Mouse (Mus musculus): ENCODE results near the gene Cacna1g.

DNA sequence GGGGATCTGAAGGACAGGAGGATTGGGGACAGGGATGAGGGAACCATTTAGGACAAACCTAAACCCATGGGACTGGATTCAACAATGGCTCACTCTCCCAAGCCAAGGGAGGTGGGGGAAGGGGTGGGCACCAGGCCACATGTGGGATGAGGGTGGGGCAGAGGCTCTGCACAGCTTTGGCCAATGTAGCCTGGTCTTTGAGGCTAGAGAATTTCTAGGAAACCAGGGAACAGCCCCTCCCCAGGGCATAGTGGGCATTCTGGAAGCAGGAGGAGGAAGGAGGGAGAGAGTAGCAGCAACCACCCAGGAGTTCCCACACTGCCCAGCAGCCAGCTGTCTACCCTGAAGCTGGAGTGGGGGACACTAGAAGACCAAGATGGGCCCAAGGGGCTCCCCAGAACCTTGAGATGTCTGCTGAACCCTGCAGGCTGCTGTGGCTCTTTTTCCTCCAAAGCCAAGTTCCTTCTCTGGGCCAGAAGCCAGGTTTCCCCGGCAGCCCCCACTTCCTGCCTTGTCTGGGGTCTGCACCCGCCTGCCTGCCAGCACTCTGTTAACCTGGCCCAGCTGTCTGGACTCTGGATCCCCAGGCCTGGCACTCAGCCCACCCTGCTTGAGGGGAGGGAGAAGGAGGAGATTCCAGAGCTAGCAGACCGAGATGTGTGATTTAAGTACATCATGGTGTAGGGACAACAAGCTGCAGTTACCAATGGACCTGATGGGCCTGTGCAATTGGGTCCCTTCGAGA lies 45.7 kb downstream of the Cacna1g start:
- no peak for TF ChIP-seq CTCF (IDR thresholded peaks at IDR 0.05; ENCODE audit: insufficient read depth, low read depth, low read length)
- no peak for TF ChIP-seq POLR2A (IDR thresholded peaks at IDR 0.05; ENCODE audit: insufficient read depth, low read depth, low read length)

Measured in olfactory bulb, adult 2 months (tissue).